Mouse (Mus musculus): ENCODE measurements around the gene Meis1. TPM values are rescaled to one million over a fixed set of nuclear protein-coding genes. Genes with fewer than 3 reads are reported as not detected.

Gene Meis1
- polyA plus RNA-seq, 1 experiment from 2014 or later, result 46.3 TPM

- WGBS, result 59% methylated on average over 3 of the region's 3 CpGs
- no peak overlapping the region for H3K9ac ChIP-seq (ENCODE audit: low read depth, low read length)
- ATAC-seq (ENCODE audit: low read depth) (no peak), DNase-seq (ENCODE audit: low spot score) (no peak)
- no peak overlapping the region for H3K27ac ChIP-seq (replicated peaks; ENCODE audit: low read depth, low read length)
- H3K4me2 ChIP-seq (ENCODE audit: low read depth, low read length), result no peak overlapping the region
- no peaks in the 10 kb centered on the region for H3K9me3 ChIP-seq (ENCODE audit: control insufficient read depth, low read length)
- H3K4me1 ChIP-seq (ENCODE audit: control insufficient read depth, insufficient read depth, low read length), result peaks cover 3% of the 10 kb centered on the region; the same call in 1 of the 2 replicates
- H3K36me3 ChIP-seq (ENCODE audit: control insufficient read depth, insufficient read depth, low read length), result no peaks in the 10 kb centered on the region
- no peaks in the 10 kb centered on the region for H3K27me3 ChIP-seq (replicated peaks; ENCODE audit: control insufficient read depth, insufficient read depth, low read length)
- H3K4me3 ChIP-seq (ENCODE audit: low read depth, low read length), result no peak overlapping the region
Measured at GRCm38 (mm10) chr11:18919162-18919762, 99.5 kb downstream of the Meis1 start.

- peaks cover 3% of the 10 kb centered on the region; the same call in 1 of the 2 replicates for H3K4me1 ChIP-seq (ENCODE audit: control insufficient read depth, insufficient read depth, low read length)
- H3K9ac ChIP-seq (ENCODE audit: low read depth, low read length), result no peak overlapping the region
- 56% methylated on average over 5 of the region's 5 CpGs for WGBS
- H3K4me3 ChIP-seq (ENCODE audit: low read depth, low read length), result no peak overlapping the region
- no peak overlapping the region for H3K4me2 ChIP-seq (ENCODE audit: low read depth, low read length)
- no peaks in the 10 kb centered on the region for H3K27me3 ChIP-seq (replicated peaks; ENCODE audit: control insufficient read depth, insufficient read depth, low read length)
- H3K9me3 ChIP-seq (ENCODE audit: control insufficient read depth, low read length), result no peaks in the 10 kb centered on the region
- no peak for DNase-seq (ENCODE audit: low spot score)
- H3K27ac ChIP-seq (replicated peaks; ENCODE audit: low read depth, low read length), result no peak overlapping the region
- no peaks in the 10 kb centered on the region for H3K36me3 ChIP-seq (ENCODE audit: control insufficient read depth, insufficient read depth, low read length)
- ATAC-seq (ENCODE audit: low read depth), result no peak
Measured at GRCm38 (mm10) chr11:18917887-18918286, 100.9 kb downstream of the Meis1 start.

- H3K36me3 ChIP-seq (ENCODE audit: control insufficient read depth, insufficient read depth, low read length), result no peaks in the 10 kb centered on the region
- H3K27ac ChIP-seq (replicated peaks; ENCODE audit: low read depth, low read length), result no peak overlapping the region
- 64% methylated on average over 1 of the region's 1 CpGs for WGBS
- H3K4me2 ChIP-seq (ENCODE audit: low read depth, low read length), result no peak overlapping the region
- DNase-seq (ENCODE audit: low spot score) (no peak), ATAC-seq (ENCODE audit: low read depth) (no peak)
- no peak overlapping the region for H3K4me3 ChIP-seq (ENCODE audit: low read depth, low read length)
- no peaks in the 10 kb centered on the region for H3K9me3 ChIP-seq (ENCODE audit: control insufficient read depth, low read length)
- H3K9ac ChIP-seq (ENCODE audit: low read depth, low read length), result no peak overlapping the region
- peaks cover 3% of the 10 kb centered on the region; the same call in 1 of the 2 replicates for H3K4me1 ChIP-seq (ENCODE audit: control insufficient read depth, insufficient read depth, low read length)
- no peaks in the 10 kb centered on the region for H3K27me3 ChIP-seq (replicated peaks; ENCODE audit: control insufficient read depth, insufficient read depth, low read length)
Measured at GRCm38 (mm10) chr11:18913251-18913650, 105.5 kb downstream of the Meis1 start.

GRCm38 (mm10) chr11:18912311-18913019 is 106.3 kb downstream of the Meis1 start:
- Histone ChIP-seq H3K9ac (ENCODE audit: low read depth, low read length) (no peak overlapping the region), H3K27me3 (replicated peaks; ENCODE audit: control insufficient read depth, insufficient read depth, low read length) (no peaks in the 10 kb centered on the region), H3K4me1 (ENCODE audit: control insufficient read depth, insufficient read depth, low read length) (peaks cover 3% of the 10 kb centered on the region; the same call in 1 of the 2 replicates), H3K27ac (replicated peaks; ENCODE audit: low read depth, low read length) (no peak overlapping the region), H3K9me3 (ENCODE audit: control insufficient read depth, low read length) (no peaks in the 10 kb centered on the region), H3K4me3 (ENCODE audit: low read depth, low read length) (no peak overlapping the region), H3K4me2 (ENCODE audit: low read depth, low read length) (no peak overlapping the region), H3K36me3 (ENCODE audit: control insufficient read depth, insufficient read depth, low read length) (no peaks in the 10 kb centered on the region)
- ATAC-seq (ENCODE audit: low read depth) (no peak), DNase-seq (ENCODE audit: low spot score) (no peak)
- 66% methylated on average over 6 of the region's 6 CpGs for WGBS

GRCm38 (mm10) chr11:18906866-18907265 is 111.9 kb downstream of the Meis1 start:
- no peak for DNase-seq (ENCODE audit: low spot score)
- WGBS, result 74% methylated on average over 3 of the region's 3 CpGs
- no peaks in the 10 kb centered on the region for H3K4me1 ChIP-seq (ENCODE audit: control insufficient read depth, insufficient read depth, low read length)
- no peak overlapping the region for H3K4me3 ChIP-seq (ENCODE audit: low read depth, low read length)
- H3K27ac ChIP-seq (replicated peaks; ENCODE audit: low read depth, low read length), result no peak overlapping the region
- H3K9me3 ChIP-seq (ENCODE audit: control insufficient read depth, low read length), result no peaks in the 10 kb centered on the region
- H3K36me3 ChIP-seq (ENCODE audit: control insufficient read depth, insufficient read depth, low read length), result peaks cover 8% of the 10 kb centered on the region; the same call in 1 of the 2 replicates
- H3K9ac ChIP-seq (ENCODE audit: low read depth, low read length), result no peak overlapping the region
- no peak overlapping the region for H3K4me2 ChIP-seq (ENCODE audit: low read depth, low read length)
- no peaks in the 10 kb centered on the region for H3K27me3 ChIP-seq (replicated peaks; ENCODE audit: control insufficient read depth, insufficient read depth, low read length)
- no peak for ATAC-seq (ENCODE audit: low read depth)

- ATAC-seq (ENCODE audit: low read depth), result no peak
Measured at GRCm38 (mm10) chr11:18905431-18905830, 113.4 kb downstream of the Meis1 start.

GRCm38 (mm10) chr11:18904880-18905279 is 113.9 kb downstream of the Meis1 start:
- Histone ChIP-seq H3K27ac (replicated peaks; ENCODE audit: low read depth, low read length) (no peak overlapping the region), H3K4me1 (ENCODE audit: control insufficient read depth, insufficient read depth, low read length) (0 out of 2 replicates have a peak, but pooled peaks cover 2% of the 10 kb centered on the region), H3K36me3 (ENCODE audit: control insufficient read depth, insufficient read depth, low read length) (peaks cover 8% of the 10 kb centered on the region; the same call in 1 of the 2 replicates), H3K9ac (ENCODE audit: low read depth, low read length) (no peak overlapping the region), H3K4me2 (ENCODE audit: low read depth, low read length) (no peak overlapping the region), H3K9me3 (ENCODE audit: control insufficient read depth, low read length) (no peaks in the 10 kb centered on the region), H3K4me3 (ENCODE audit: low read depth, low read length) (no peak overlapping the region), H3K27me3 (replicated peaks; ENCODE audit: control insufficient read depth, insufficient read depth, low read length) (no peaks in the 10 kb centered on the region)
- DNase-seq (ENCODE audit: low spot score) (no peak), ATAC-seq (ENCODE audit: low read depth) (no peak)
- 94% methylated on average over 1 of the region's 1 CpGs for WGBS

More at GRCm38 (mm10) chr11:18905431-18905830, 113.4 kb downstream of the Meis1 start:
- DNase-seq (ENCODE audit: low spot score), result no peak
- H3K4me1 ChIP-seq (ENCODE audit: control insufficient read depth, insufficient read depth, low read length), result no peaks in the 10 kb centered on the region
- no peak overlapping the region for H3K4me3 ChIP-seq (ENCODE audit: low read depth, low read length)
- no peak overlapping the region for H3K4me2 ChIP-seq (ENCODE audit: low read depth, low read length)
- no peak overlapping the region for H3K27ac ChIP-seq (replicated peaks; ENCODE audit: low read depth, low read length)
- no peak overlapping the region for H3K9ac ChIP-seq (ENCODE audit: low read depth, low read length)
- peaks cover 8% of the 10 kb centered on the region; the same call in 1 of the 2 replicates for H3K36me3 ChIP-seq (ENCODE audit: control insufficient read depth, insufficient read depth, low read length)
- WGBS, result 78% methylated on average over 1 of the region's 1 CpGs
- H3K9me3 ChIP-seq (ENCODE audit: control insufficient read depth, low read length), result no peaks in the 10 kb centered on the region
- no peaks in the 10 kb centered on the region for H3K27me3 ChIP-seq (replicated peaks; ENCODE audit: control insufficient read depth, insufficient read depth, low read length)

- ATAC-seq (ENCODE audit: low read depth) (no peak), DNase-seq (ENCODE audit: low spot score) (no peak)
- H3K36me3 ChIP-seq (ENCODE audit: control insufficient read depth, insufficient read depth, low read length), result peaks cover 8% of the 10 kb centered on the region; the same call in 1 of the 2 replicates
- no peak overlapping the region for H3K27ac ChIP-seq (replicated peaks; ENCODE audit: low read depth, low read length)
- no peaks in the 10 kb centered on the region for H3K27me3 ChIP-seq (replicated peaks; ENCODE audit: control insufficient read depth, insufficient read depth, low read length)
- no peak overlapping the region for H3K4me2 ChIP-seq (ENCODE audit: low read depth, low read length)
- H3K4me1 ChIP-seq (ENCODE audit: control insufficient read depth, insufficient read depth, low read length), result 0 out of 2 replicates have a peak, but pooled peaks cover 7% of the 10 kb centered on the region
- H3K9ac ChIP-seq (ENCODE audit: low read depth, low read length), result no peak overlapping the region
- H3K4me3 ChIP-seq (ENCODE audit: low read depth, low read length), result no peak overlapping the region
- H3K9me3 ChIP-seq (ENCODE audit: control insufficient read depth, low read length), result no peaks in the 10 kb centered on the region
- 81% methylated on average over 5 of the region's 5 CpGs for WGBS
Measured at GRCm38 (mm10) chr11:18904285-18904684, 114.5 kb downstream of the Meis1 start.

Data from embryonic facial prominence, embryonic 14.5 days (tissue).